Mouse (Mus musculus) MEL (cell line): ENCODE results near the gene Slc28a3. TPM values are rescaled to one million over a fixed set of nuclear protein-coding genes. Genes with fewer than 3 reads are reported as not detected.

Experiments
- DNase-seq: peaks from one replicate; pipeline ENCODE4 v3.0.0; 2011; ENCODE audit warnings: low read depth, low spot score
- H3K27ac ChIP-seq: 2 replicates; pipeline ENCODE4 v1.5.1; 2012; ENCODE audit warnings: low read depth, mild to moderate bottlenecking, control low read depth, low read length, moderate library complexity; ENCODE audit not compliant: control insufficient read depth
- H3K27me3 ChIP-seq, 2 experiments: fragments of 150-350 bp in 1 of 2; sonication (generic) in 1 of 2; 2 replicates each; pipeline ENCODE4 v1.6.1; 2012; ENCODE audit warnings: low read length in 2 of 2, mild to moderate bottlenecking in 2 of 2, improper control_type of control experiment in 1 of 2, moderate library complexity in 1 of 2; ENCODE audit not compliant: insufficient read depth in 2 of 2, control insufficient read depth in 1 of 2
- H3K36me3 ChIP-seq, 2 experiments: 2 replicates each; pipeline ENCODE4 v1.6.1; 2012 to 2014; ENCODE audit warnings: low read length in 2 of 2, improper control_type of control experiment in 1 of 2, inconsistent platforms in 1 of 2, mild to moderate bottlenecking in 1 of 2; ENCODE audit not compliant: insufficient read depth in 2 of 2, control insufficient read depth in 1 of 2
- H3K4me1 ChIP-seq, 2 experiments: fragments of 150-350 bp in 1 of 2; sonication (generic) in 1 of 2; 2 replicates each; pipeline ENCODE4 v1.6.1; 2012; ENCODE audit warnings: low read length in 2 of 2, improper control_type of control experiment in 1 of 2, mild to moderate bottlenecking in 1 of 2; ENCODE audit not compliant: insufficient read depth in 2 of 2, control insufficient read depth in 1 of 2
- H3K4me3 ChIP-seq, 2 experiments: fragments of 150-350 bp in 1 of 2; sonication (generic) in 1 of 2; 2 replicates each; pipeline ENCODE4 v1.5.1; 2012; ENCODE audit warnings: low read depth in 2 of 2, low read length in 2 of 2, mild to moderate bottlenecking in 2 of 2, moderate library complexity in 2 of 2, control low read depth in 1 of 2, improper control_type of control experiment in 1 of 2; ENCODE audit not compliant: control insufficient read depth in 1 of 2, insufficient read depth in 1 of 2
- H3K79me2 ChIP-seq: 2 replicates; pipeline ENCODE4 v1.6.1; 2012; ENCODE audit warnings: mild to moderate bottlenecking, low read length, moderate library complexity; ENCODE audit not compliant: control insufficient read depth, poor library complexity, insufficient read depth
- H3K9ac ChIP-seq: 2 replicates; pipeline ENCODE4 v1.6.1; 2012; ENCODE audit warnings: low read depth, mild to moderate bottlenecking, control low read depth, low read length, moderate library complexity; ENCODE audit not compliant: control insufficient read depth, poor library complexity, severe bottlenecking
- H3K9me3 ChIP-seq: fragments of 150-350 bp; sonication (generic); replicated peaks from 2 replicates; pipeline ENCODE4 v1.6.1; 2012; ENCODE audit warnings: mild to moderate bottlenecking, low read length, improper control_type of control experiment, moderate library complexity; ENCODE audit not compliant: insufficient read depth
- CHD1 ChIP-seq: IDR thresholded peaks from 2 replicates; pipeline ENCODE4 v1.6.1; 2012; ENCODE audit warnings: low read depth, mild to moderate bottlenecking, inconsistent platforms, low read length, improper control_type of control experiment
- CTCF ChIP-seq, 3 experiments: IDR thresholded peaks in 2 of 3; conservative IDR thresholded peaks in 1 of 3; 2 replicates each; pipeline ENCODE4 v1.5.1; 2011 to 2012; ENCODE audit warnings: low read length in 3 of 3, low read depth in 2 of 3, mild to moderate bottlenecking in 2 of 3, improper control_type of control experiment in 1 of 3, inconsistent platforms in 1 of 3, mixed read lengths in 1 of 3, moderate library complexity in 1 of 3; ENCODE audit not compliant: control insufficient read depth in 1 of 3, insufficient read depth in 1 of 3, poor library complexity in 1 of 3, severe bottlenecking in 1 of 3
- GATA1 ChIP-seq: IDR thresholded peaks from 2 replicates; pipeline ENCODE4 v1.6.1; 2011; ENCODE audit warnings: low read depth, low read length, improper control_type of control experiment
- JUND ChIP-seq: IDR thresholded peaks from 2 replicates; pipeline ENCODE4 v1.6.1; 2011; ENCODE audit warnings: low read depth, mild to moderate bottlenecking, improper control_type of control experiment, low read length
- MAZ ChIP-seq: IDR thresholded peaks from 2 replicates; pipeline ENCODE4 v1.6.1; 2012; ENCODE audit warnings: low read depth, mild to moderate bottlenecking, inconsistent platforms, low read length, improper control_type of control experiment
- MEF2A ChIP-seq: IDR thresholded peaks from 2 replicates; pipeline ENCODE4 v1.6.1; 2014; ENCODE audit warnings: low read depth, mild to moderate bottlenecking, inconsistent platforms, low read length, improper control_type of control experiment; ENCODE audit not compliant: poor library complexity, insufficient replicate concordance, severe bottlenecking; ENCODE audit errors: extremely low read depth
- MYB ChIP-seq: IDR thresholded peaks from 2 replicates; pipeline ENCODE4 v1.6.1; 2011; ENCODE audit warnings: mild to moderate bottlenecking, low read depth, low read length, improper control_type of control experiment
- NELFE ChIP-seq: IDR thresholded peaks from 2 replicates; pipeline ENCODE4 v1.6.1; 2011; ENCODE audit warnings: low read depth, low read length, improper control_type of control experiment
- NRF1 ChIP-seq: IDR thresholded peaks from 2 replicates; pipeline ENCODE4 v1.6.1; 2014; ENCODE audit warnings: low read depth, mild to moderate bottlenecking, inconsistent platforms, low read length, improper control_type of control experiment, moderate library complexity; ENCODE audit not compliant: poor library complexity, insufficient read depth, severe bottlenecking
- POLR2A ChIP-seq, 2 experiments: IDR thresholded peaks; 2 replicates each; pipeline ENCODE4 v1.6.1; 2011 to 2012; ENCODE audit warnings: low read length in 2 of 2, mild to moderate bottlenecking in 2 of 2, control low read depth in 1 of 2, improper control_type of control experiment in 1 of 2, low read depth in 1 of 2, moderate library complexity in 1 of 2; ENCODE audit not compliant: control insufficient read depth in 1 of 2, insufficient read depth in 1 of 2, poor library complexity in 1 of 2
- POLR2AphosphoS2 ChIP-seq: IDR thresholded peaks from 2 replicates; pipeline ENCODE4 v1.6.1; 2011; ENCODE audit warnings: low read length, improper control_type of control experiment
- RAD21 ChIP-seq: IDR thresholded peaks from 2 replicates; pipeline ENCODE4 v1.6.1; 2011; ENCODE audit warnings: mild to moderate bottlenecking, low read depth, low read length, improper control_type of control experiment
- TBP ChIP-seq: IDR thresholded peaks from 2 replicates; pipeline ENCODE4 v1.8.0; 2011; ENCODE audit warnings: low read depth, low read length, improper control_type of control experiment
- UBTF ChIP-seq: IDR thresholded peaks from 2 replicates; pipeline ENCODE4 v1.6.1; 2012; ENCODE audit warnings: low read depth, mild to moderate bottlenecking, inconsistent platforms, low read length, improper control_type of control experiment, moderate library complexity, borderline replicate concordance; ENCODE audit not compliant: insufficient read depth
- USF1 ChIP-seq: IDR thresholded peaks from 2 replicates; pipeline ENCODE4 v1.6.1; 2014; ENCODE audit warnings: low read depth, mild to moderate bottlenecking, inconsistent platforms, low read length, improper control_type of control experiment, moderate library complexity
- ZC3H11A ChIP-seq: IDR thresholded peaks from 2 replicates; pipeline ENCODE4 v1.6.1; 2012; ENCODE audit warnings: low read depth, mild to moderate bottlenecking, inconsistent platforms, low read length, improper control_type of control experiment
- ZKSCAN1 ChIP-seq: IDR thresholded peaks from 2 replicates; pipeline ENCODE4 v1.6.1; 2012; ENCODE audit warnings: low read depth, mild to moderate bottlenecking, inconsistent platforms, low read length, improper control_type of control experiment, moderate library complexity
- polyA plus RNA-seq, 2 experiments: library from polyadenylated mRNA; stranded (reverse) in 1 of 2; unstranded in 1 of 2; fragments of >175 nt in 1 of 2; fragments of >200 nt in 1 of 2; gene quantifications; 2 replicates each; pipeline versions ENCODE4 v1.2.1 to v1.2.4; 2012; ENCODE audit warnings: low replicate concordance in 2 of 2, low read depth in 1 of 2; ENCODE audit not compliant: insufficient read length in 2 of 2, insufficient read depth in 1 of 2, missing spikeins in 1 of 2
- total RNA-seq: library from RNA; depleted of rRNA; stranded (reverse); fragments of 300-350 nt; gene quantifications from 2 replicates; pipeline ENCODE4 v1.2.3, GENCODE M21; 2012

Slc28a3 gene
- total and polyA plus RNA-seq, 3 experiments, result 1.4 TPM; not detected in 2

- peaks cover 40% of the 10 kb centered on the region for H3K79me2 ChIP-seq
- peaks cover 0 to 21% of the 10 kb centered on the region in 2 experiments; a peak in 3 of 4 replicates for H3K4me1 ChIP-seq
- peak; percentile 85 for DNase-seq
- no peaks in the 10 kb centered on the region for H3K27me3 ChIP-seq
- TF ChIP-seq CHD1, result no peak
- no peak for TF ChIP-seq MYB
- TF ChIP-seq RAD21, result no peak
- TF ChIP-seq CTCF (IDR thresholded peaks at IDR 0.05 in 2 of 3, conservative IDR thresholded peaks at IDR 0.05 in 1 of 3; ENCODE audit: control insufficient read depth in 1 of 3, insufficient read depth in 1 of 3, low read depth in 2 of 3, low read length in 3 of 3, poor library complexity in 1 of 3, severe bottlenecking in 1 of 3), result peak in 2 of 3 experiments; percentile 57 to 70; a peak in 4 of 6 replicates
- TF ChIP-seq JUND, result no peak
- no peak for TF ChIP-seq NRF1
- no peak for TF ChIP-seq POLR2AphosphoS2
- TF ChIP-seq ZKSCAN1, result no peak
- TF ChIP-seq NELFE, result no peak
- TF ChIP-seq TBP, result 0 out of 2 replicates have a peak, but pooled peaks have one; percentile 15
- TF ChIP-seq MEF2A, result no peak
- TF ChIP-seq USF1, result no peak
- TF ChIP-seq UBTF, result no peak
- peak overlapping the region; percentile 83 for H3K9ac ChIP-seq
- peaks cover 0 to 18% of the 10 kb centered on the region in 2 experiments; a peak in 2 of 4 replicates for H3K36me3 ChIP-seq
- peak overlapping the region; percentile 99 for H3K27ac ChIP-seq
- H3K4me3 ChIP-seq, result peak overlapping the region; percentile 51 to 69
- no peaks in the 10 kb centered on the region for H3K9me3 ChIP-seq
Observed at GRCm38 (mm10) chr13:58524581-58524980, 86.1 kb downstream of the Slc28a3 start.

- Histone ChIP-seq H3K79me2 (peaks cover 38% of the 10 kb centered on the region), H3K4me1 (peaks cover 0 to 22% of the 10 kb centered on the region in 2 experiments; a peak in 3 of 4 replicates), H3K36me3 (peaks cover 0 to 21% of the 10 kb centered on the region in 2 experiments; a peak in 2 of 4 replicates), H3K4me3 (peak overlapping the region; percentile 51 to 69), H3K27ac (peak overlapping the region; percentile 99), H3K9me3 (no peaks in the 10 kb centered on the region), H3K27me3 (no peaks in the 10 kb centered on the region), H3K9ac (peak overlapping the region; percentile 83)
- peak; percentile 79 for DNase-seq
- TF ChIP-seq TBP, result peak; percentile 56
- TF ChIP-seq GATA1, result peak; percentile 42; the same call in 1 of the 2 replicates
- TF ChIP-seq MAZ, result no peak
- TF ChIP-seq ZC3H11A, result no peak
- peak in 1 of 2 experiments; percentile 36; a peak in 2 of 4 replicates for TF ChIP-seq POLR2A (IDR thresholded peaks at IDR 0.05; ENCODE audit: control insufficient read depth in 1 of 2, insufficient read depth in 1 of 2, low read depth in 1 of 2, low read length in 2 of 2, poor library complexity in 1 of 2)
Observed at GRCm38 (mm10) chr13:58523761-58524117, 86.9 kb downstream of the Slc28a3 start.
